Mouse (Mus musculus) stomach, embryonic 15.5 days (tissue): ENCODE measurements around the gene Zfp324. TPM values are rescaled to one million over a fixed set of nuclear protein-coding genes. Genes with fewer than 3 reads are reported as not detected.
"Not testable (repeated sequence)": the region's sequence is repeated elsewhere in the genome, so short reads cannot be mapped to it uniquely, and the experiment has no call there.

Experiments used
- ATAC-seq: fragments of 200-750 bp; cut with Nextera tagmentation; 2 replicates; pipeline ENCODE4 v1.8.0; 2017; ENCODE audit warnings: low read depth, moderate number of reproducible peaks, moderate TSS enrichment; ENCODE audit not compliant: insufficient read depth, low FRiP score
- H3K27ac ChIP-seq: fragments of 300-500 bp; sonication (generic); 2 replicates; pipeline ENCODE4 v1.5.1; 2015; ENCODE audit warnings: mild to moderate bottlenecking, inconsistent platforms
- H3K27me3 ChIP-seq: fragments of 300-500 bp; sonication (generic); replicated peaks from 2 replicates; pipeline ENCODE4 v1.6.1; 2015; ENCODE audit warnings: inconsistent platforms
- H3K36me3 ChIP-seq: fragments of 300-500 bp; sonication (generic); 2 replicates; pipeline ENCODE4 v1.6.1; 2015; ENCODE audit warnings: inconsistent platforms
- H3K4me1 ChIP-seq: fragments of 300-500 bp; sonication (generic); 2 replicates; pipeline ENCODE4 v1.6.1; 2015; ENCODE audit warnings: inconsistent platforms
- H3K4me2 ChIP-seq: fragments of 300-500 bp; sonication (generic); 2 replicates; pipeline ENCODE4 v1.6.1; 2015; ENCODE audit warnings: mild to moderate bottlenecking, inconsistent platforms
- H3K4me3 ChIP-seq: fragments of 300-500 bp; sonication (generic); replicated peaks from 2 replicates; pipeline ENCODE4 v1.5.1; 2015; ENCODE audit warnings: inconsistent platforms
- H3K9ac ChIP-seq: fragments of 300-500 bp; sonication (generic); 2 replicates; pipeline ENCODE4 v1.6.1; 2015; ENCODE audit warnings: inconsistent platforms
- H3K9me3 ChIP-seq: fragments of 300-500 bp; sonication (generic); 2 replicates; pipeline ENCODE4 v1.6.1; 2016; ENCODE audit warnings: inconsistent platforms
- WGBS: fragments of 180-500 bp; shearing (Covaris S2); methylation state at CpG from one replicate; pipeline ENCODE4 v1.1.7; 2015; 5-methylcytosine and 5-hydroxymethylcytosine counted together
- polyA plus RNA-seq: library from polyadenylated mRNA; unstranded; fragments of >200 nt; fragmentation: Nextera tagmentation; extraction: Ambion mirVana; gene quantifications from 2 replicates; pipeline ENCODE4 v1.2.1, GENCODE M21; 2015

Gene Zfp324
- 8.9 and 10.3 TPM in 2 replicates for polyA plus RNA-seq

- Histone ChIP-seq H3K9ac (peak within 1 kb of the TSS; percentile 90), H3K9me3 (no peaks in the 10 kb centered on the region), H3K27ac (peak within 1 kb of the TSS; percentile 86), H3K36me3 (peaks cover 21% of the 10 kb centered on the region), H3K4me3 (peak within 1 kb of the TSS; percentile 90), H3K27me3 (no peaks in the 10 kb centered on the region), H3K4me1 (peaks cover 14% of the 10 kb centered on the region), H3K4me2 (peak within 1 kb of the TSS; percentile 90)
- 0% methylated on average over 23 of the region's 23 CpGs for whole genome bisulfite sequencing
- peak; percentile 91 for ATAC-seq
Observed at GRCm38 (mm10) chr7:12965678-12966091, at the start of gene Zfp324. Zfp324 (plus strand) TSS chr7:12965838.

GRCm38 (mm10) chr7:12920495-12920894 lies 45.1 kb upstream of the Zfp324 start:
- H3K27me3 ChIP-seq, H3K4me3 ChIP-seq, H3K4me2 ChIP-seq, H3K9ac ChIP-seq, H3K27ac ChIP-seq, H3K9me3 ChIP-seq, ATAC-seq: not testable (repeated sequence)
- H3K4me1 ChIP-seq, result peaks cover 12% of the 10 kb centered on the region; the same call in 1 of the 2 replicates
- H3K36me3 ChIP-seq, result peaks cover 18% of the 10 kb centered on the region
- WGBS, result 75% methylated on average over 7 of the region's 8 CpGs

- peaks cover 12% of the 10 kb centered on the region; the same call in 1 of the 2 replicates for H3K4me1 ChIP-seq
- 0% methylated on average over 3 of the region's 3 CpGs for WGBS
- H3K9me3 ChIP-seq, result no peaks in the 10 kb centered on the region
- H3K9ac ChIP-seq, result peak overlapping the region; percentile 60
- peak overlapping the region; percentile 98 for H3K27ac ChIP-seq
- peaks cover 27% of the 10 kb centered on the region for H3K36me3 ChIP-seq
- no peaks in the 10 kb centered on the region for H3K27me3 ChIP-seq
- ATAC-seq, result no peak
- peak overlapping the region; percentile 87 for H3K4me3 ChIP-seq
- H3K4me2 ChIP-seq, result peak overlapping the region; percentile 68
Observed at GRCm38 (mm10) chr7:12921318-12921704, 44.3 kb upstream of the Zfp324 start.

- peak; percentile 98 for ATAC-seq
- Histone ChIP-seq H3K9ac (peak within 1 kb of the TSS; percentile 77), H3K4me3 (peak within 1 kb of the TSS; percentile 87), H3K27me3 (no peaks in the 10 kb centered on the region), H3K36me3 (peaks cover 30% of the 10 kb centered on the region), H3K27ac (peak within 1 kb of the TSS; percentile 98), H3K9me3 (no peaks in the 10 kb centered on the region), H3K4me2 (peak within 1 kb of the TSS; percentile 75), H3K4me1 (peaks cover 12% of the 10 kb centered on the region; the same call in 1 of the 2 replicates)
- whole genome bisulfite sequencing, result under 1% methylated on average over 55 of the region's 55 CpGs
Observed at GRCm38 (mm10) chr7:12921705-12922465, 43.8 kb upstream of the Zfp324 start, which contains the start of gene Rps5. Rps5 (plus strand) TSS chr7:12922290.

- H3K9ac ChIP-seq, result peak overlapping the region; percentile 77
- no peaks in the 10 kb centered on the region for H3K27me3 ChIP-seq
- H3K36me3 ChIP-seq, result peaks cover 30% of the 10 kb centered on the region
- no peak for ATAC-seq
- whole genome bisulfite sequencing, result 1% methylated on average over 8 of the region's 8 CpGs
- H3K27ac ChIP-seq, result 0 out of 2 replicates have a peak overlapping the region, but pooled peaks have one; percentile 50
- H3K4me2 ChIP-seq, result peak overlapping the region; percentile 75
- peak overlapping the region; percentile 87 for H3K4me3 ChIP-seq
- peaks cover 17% of the 10 kb centered on the region; the same call in 1 of the 2 replicates for H3K4me1 ChIP-seq
- H3K9me3 ChIP-seq, result no peaks in the 10 kb centered on the region
Observed at GRCm38 (mm10) chr7:12922729-12923128, 42.9 kb upstream of the Zfp324 start.

GRCm38 (mm10) chr7:12926316-12926715 lies 39.3 kb upstream of the Zfp324 start:
- Histone ChIP-seq H3K27ac (no peak overlapping the region), H3K27me3 (0 out of 2 replicates have a peak, but pooled peaks cover 6% of the 10 kb centered on the region), H3K4me2 (no peak overlapping the region), H3K36me3 (peaks cover 30% of the 10 kb centered on the region), H3K4me3 (no peak overlapping the region), H3K9me3 (no peaks in the 10 kb centered on the region), H3K4me1 (peaks cover 25% of the 10 kb centered on the region; the same call in 1 of the 2 replicates), H3K9ac (no peak overlapping the region)
- ATAC-seq, result no peak
- WGBS, result 82% methylated on average over 7 of the region's 7 CpGs

GRCm38 (mm10) chr7:12927191-12927680 lies 38.4 kb upstream of the Zfp324 start, which contains the start of gene Rnf225:
Rnf225 (plus strand) TSS chr7:12927416.
- H3K27ac ChIP-seq, result no peak within 1 kb of the TSS
- H3K4me2 ChIP-seq, result peak within 1 kb of the TSS; percentile 78
- peaks cover 25% of the 10 kb centered on the region; the same call in 1 of the 2 replicates for H3K4me1 ChIP-seq
- WGBS, result 27% methylated on average over 8 of the region's 8 CpGs
- peak within 1 kb of the TSS; percentile 39 for H3K4me3 ChIP-seq
- H3K9ac ChIP-seq, result 0 out of 2 replicates have a peak within 1 kb of the TSS, but pooled peaks have one; percentile 6
- H3K9me3 ChIP-seq, result no peaks in the 10 kb centered on the region
- H3K36me3 ChIP-seq, result peaks cover 30% of the 10 kb centered on the region
- 0 out of 2 replicates have a peak, but pooled peaks cover 6% of the 10 kb centered on the region for H3K27me3 ChIP-seq
- peak; percentile 84 for ATAC-seq

- H3K9me3 ChIP-seq, result no peaks in the 10 kb centered on the region
- ATAC-seq, result 0 out of 2 replicates have a peak, but pooled peaks have one; percentile 11
- 0 out of 2 replicates have a peak, but pooled peaks cover 6% of the 10 kb centered on the region for H3K27me3 ChIP-seq
- 0 out of 2 replicates have a peak overlapping the region, but pooled peaks have one; percentile 12 for H3K9ac ChIP-seq
- H3K4me3 ChIP-seq, result peak overlapping the region; percentile 39
- WGBS, result 5% methylated on average over 65 of the region's 65 CpGs
- H3K36me3 ChIP-seq, result peaks cover 30% of the 10 kb centered on the region
- H3K4me2 ChIP-seq, result peak overlapping the region; percentile 78
- H3K27ac ChIP-seq, result no peak overlapping the region
- H3K4me1 ChIP-seq, result peaks cover 23% of the 10 kb centered on the region; the same call in 1 of the 2 replicates
Observed at GRCm38 (mm10) chr7:12927693-12928589, 37.7 kb upstream of the Zfp324 start.

- WGBS, result 79% methylated on average over 4 of the region's 4 CpGs
- H3K4me2 ChIP-seq, result no peak overlapping the region
- H3K9me3 ChIP-seq, result no peaks in the 10 kb centered on the region
- H3K36me3 ChIP-seq, result no peaks in the 10 kb centered on the region
- no peaks in the 10 kb centered on the region for H3K27me3 ChIP-seq
- H3K9ac ChIP-seq, result no peak overlapping the region
- H3K4me1 ChIP-seq, result no peaks in the 10 kb centered on the region
- no peak overlapping the region for H3K27ac ChIP-seq
- no peak overlapping the region for H3K4me3 ChIP-seq
- ATAC-seq, result no peak
Observed at GRCm38 (mm10) chr7:12933615-12934140, 32.0 kb upstream of the Zfp324 start.

GRCm38 (mm10) chr7:12934808-12935207 lies 30.8 kb upstream of the Zfp324 start:
- 67% methylated on average over 3 of the region's 3 CpGs for WGBS
- no peak overlapping the region for H3K4me3 ChIP-seq
- H3K27me3 ChIP-seq, result no peaks in the 10 kb centered on the region
- H3K36me3 ChIP-seq, result no peaks in the 10 kb centered on the region
- H3K4me2 ChIP-seq, result no peak overlapping the region
- no peak overlapping the region for H3K27ac ChIP-seq
- no peaks in the 10 kb centered on the region for H3K9me3 ChIP-seq
- no peaks in the 10 kb centered on the region for H3K4me1 ChIP-seq
- no peak overlapping the region for H3K9ac ChIP-seq
- ATAC-seq, result no peak

GRCm38 (mm10) chr7:12937254-12937803 lies 28.3 kb upstream of the Zfp324 start:
- not testable (repeated sequence) for ATAC-seq, H3K4me1 ChIP-seq
- WGBS, result 86% methylated on average over 4 of the region's 4 CpGs

More at GRCm38 (mm10) chr7:12937254-12937803, 28.3 kb upstream of the Zfp324 start:
- H3K27me3 ChIP-seq, H3K4me2 ChIP-seq, H3K27ac ChIP-seq, H3K9ac ChIP-seq, H3K9me3 ChIP-seq, H3K36me3 ChIP-seq, H3K4me3 ChIP-seq: not testable (repeated sequence)
